Mouse (Mus musculus): Measurements from ENCODE around the gene Pga5.

The Pga5 gene

GRCm38 (mm10) chr19:10703470-10703869 lies 25.6 kb upstream of the Pga5 start:
- in situ Hi-C loops (cut with MboI; ENCODE audit: low sequenced_read_pairs), result no loop called here

GRCm38 (mm10) chr19:10702125-10702524 lies 24.3 kb upstream of the Pga5 start:
- in situ Hi-C loops (cut with MboI; ENCODE audit: low sequenced_read_pairs), result no loop called here

GRCm38 (mm10) chr19:10701013-10701726 lies 23.3 kb upstream of the Pga5 start:
- in situ Hi-C loops (cut with MboI; ENCODE audit: low sequenced_read_pairs), result no loop called here

GRCm38 (mm10) chr19:10699851-10700250 lies 22.0 kb upstream of the Pga5 start:
- in situ Hi-C loops (cut with MboI; ENCODE audit: low sequenced_read_pairs), result no loop called here

GRCm38 (mm10) chr19:10698131-10698991 lies 20.5 kb upstream of the Pga5 start:
- in situ Hi-C loops (cut with MboI; ENCODE audit: low sequenced_read_pairs), result no loop called here

- in situ Hi-C loops (cut with MboI; ENCODE audit: low sequenced_read_pairs), result no loop called here
Measured at GRCm38 (mm10) chr19:10695801-10696200, 17.9 kb upstream of the Pga5 start.

GRCm38 (mm10) chr19:10693926-10694682 lies 16.2 kb upstream of the Pga5 start:
- in situ Hi-C loops (cut with MboI; ENCODE audit: low sequenced_read_pairs), result no loop called here

- in situ Hi-C loops (cut with MboI; ENCODE audit: low sequenced_read_pairs), result no loop called here
Measured at GRCm38 (mm10) chr19:10692361-10692760, 14.5 kb upstream of the Pga5 start.

GRCm38 (mm10) chr19:10691660-10692059 lies 13.8 kb upstream of the Pga5 start:
- in situ Hi-C loops (cut with MboI; ENCODE audit: low sequenced_read_pairs), result no loop called here

- in situ Hi-C loops (cut with MboI; ENCODE audit: low sequenced_read_pairs), result no loop called here
Measured at GRCm38 (mm10) chr19:10691121-10691520, 13.2 kb upstream of the Pga5 start.

- in situ Hi-C loops (cut with MboI; ENCODE audit: low sequenced_read_pairs), result no loop called here
Measured at GRCm38 (mm10) chr19:10690336-10690735, 12.5 kb upstream of the Pga5 start.

GRCm38 (mm10) chr19:10689470-10690166 lies 11.7 kb upstream of the Pga5 start:
- in situ Hi-C loops (cut with MboI; ENCODE audit: low sequenced_read_pairs), result no loop called here

GRCm38 (mm10) chr19:10688537-10689352 lies 10.9 kb upstream of the Pga5 start, which contains the start of gene Vps37c:
TSS of gene Vps37c (plus strand) at chr19:10688735.
- in situ Hi-C loops (cut with MboI; ENCODE audit: low sequenced_read_pairs), result no loop called here

GRCm38 (mm10) chr19:10685727-10686126 lies 7.9 kb upstream of the Pga5 start:
- in situ Hi-C loops (cut with MboI; ENCODE audit: low sequenced_read_pairs), result no loop called here

- in situ Hi-C loops (cut with MboI; ENCODE audit: low sequenced_read_pairs), result no loop called here
Measured at GRCm38 (mm10) chr19:10685081-10685480, 7.2 kb upstream of the Pga5 start.

GRCm38 (mm10) chr19:10681571-10681970 lies 3.7 kb upstream of the Pga5 start:
- in situ Hi-C loops (cut with MboI; ENCODE audit: low sequenced_read_pairs), result no loop called here

GRCm38 (mm10) chr19:10678772-10679067 lies 849 bp upstream of the Pga5 start:
- in situ Hi-C loops (cut with MboI; ENCODE audit: low sequenced_read_pairs), result no loop called here

- in situ Hi-C loops (cut with MboI; ENCODE audit: low sequenced_read_pairs), result no loop called here
Measured at GRCm38 (mm10) chr19:10676656-10677055, 1.2 kb downstream of the Pga5 start.

GRCm38 (mm10) chr19:10673275-10673674 lies 4.6 kb downstream of the Pga5 start:
- in situ Hi-C loops (cut with MboI; ENCODE audit: low sequenced_read_pairs), result no loop called here

- in situ Hi-C loops (cut with MboI; ENCODE audit: low sequenced_read_pairs), result no loop called here
Measured at GRCm38 (mm10) chr19:10671854-10672417, 5.9 kb downstream of the Pga5 start.
